Mouse (Mus musculus) hindbrain, embryonic 13.5 days (tissue): ENCODE measurements around the gene Med31. TPM values are rescaled to one million over a fixed set of nuclear protein-coding genes. Genes with fewer than 3 reads are reported as not detected.

Source experiments
- polyA plus RNA-seq: library from polyadenylated mRNA; unstranded; fragments of >200 nt; fragmentation: Nextera tagmentation; extraction: Ambion mirVana; gene quantifications from 2 replicates; pipeline ENCODE4 v1.2.1, GENCODE M21; 2015

The Med31 gene
- polyA plus RNA-seq, 1 experiment from 2014 or later, result 67.2 TPM

Other genes starting within 250 kb of the Med31 start
- 0.31 and 0.39 TPM in 2 replicates for gene Aipl1, start 178.1 kb downstream of the Med31 start, polyA plus RNA-seq
- gene Pimreg, start 173.6 kb downstream of the Med31 start, polyA plus RNA-seq, result 43.2 and 43.6 TPM in 2 replicates
- 1.9 and 2.0 TPM in 2 replicates for gene Pitpnm3, start 79.8 kb downstream of the Med31 start, polyA plus RNA-seq
- gene Gm43951, start 8.8 kb downstream of the Med31 start, polyA plus RNA-seq, result 1.3 and 1.5 TPM in 2 replicates
- gene 4933427D14Rik, start 8.1 kb downstream of the Med31 start, polyA plus RNA-seq, result 26.3 and 28.4 TPM in 2 replicates
- gene Txndc17, start 8.0 kb downstream of the Med31 start, polyA plus RNA-seq, result 160 and 166 TPM in 2 replicates
- 1.4 and 1.5 TPM in 2 replicates for gene Slc13a5, start 51.6 kb upstream of the Med31 start, polyA plus RNA-seq
- 1.8 and 2.0 TPM in 2 replicates for gene Xaf1, start 86.0 kb upstream of the Med31 start, polyA plus RNA-seq
- not detected in 2 replicates for gene Fbxo39, start 98.9 kb upstream of the Med31 start, polyA plus RNA-seq
- gene Tekt1, start 146.8 kb upstream of the Med31 start, polyA plus RNA-seq, result 7.5 and 9.3 TPM in 2 replicates
- 6.2 and 6.4 TPM in 2 replicates for gene Smtnl2, start 196.1 kb upstream of the Med31 start, polyA plus RNA-seq
- not detected in 2 replicates for gene Ggt6, start 219.9 kb upstream of the Med31 start, polyA plus RNA-seq
- gene Mybbp1a, start 225.8 kb upstream of the Med31 start, polyA plus RNA-seq, result 74.5 and 79.9 TPM in 2 replicates